Mouse (Mus musculus): Measurements from ENCODE around the gene Vmn1r43. TPM values are rescaled to one million over a fixed set of nuclear protein-coding genes. Genes with fewer than 3 reads are reported as not detected.
"Not testable (repeated sequence)": the region's sequence is repeated elsewhere in the genome, so short reads cannot be mapped to it uniquely, and the experiment has no call there.

The Vmn1r43 gene
- total RNA-seq (2021) = not detected
- long read RNA-seq, experiment 1 = 0 reads
- long read RNA-seq, experiment 2 = 0 reads

- not testable (repeated sequence) for DNase-seq (ENCODE audit: low spot score in 2 of 2)
Observed at GRCm38 (mm10) chr6:89876313-89876712, at the start of gene Vmn1r43, which contains the start of gene Vmn1r42. Gene Vmn1r43 (minus strand): TSS chr6:89876413. Gene Vmn1r42 (minus strand): TSS chr6:89876413.

GRCm38 (mm10) chr6:89883812-89884211, 7.6 kb upstream of the Vmn1r43 start:
- DNase-seq (ENCODE audit: low spot score in 2 of 2) = no peak

DNA sequence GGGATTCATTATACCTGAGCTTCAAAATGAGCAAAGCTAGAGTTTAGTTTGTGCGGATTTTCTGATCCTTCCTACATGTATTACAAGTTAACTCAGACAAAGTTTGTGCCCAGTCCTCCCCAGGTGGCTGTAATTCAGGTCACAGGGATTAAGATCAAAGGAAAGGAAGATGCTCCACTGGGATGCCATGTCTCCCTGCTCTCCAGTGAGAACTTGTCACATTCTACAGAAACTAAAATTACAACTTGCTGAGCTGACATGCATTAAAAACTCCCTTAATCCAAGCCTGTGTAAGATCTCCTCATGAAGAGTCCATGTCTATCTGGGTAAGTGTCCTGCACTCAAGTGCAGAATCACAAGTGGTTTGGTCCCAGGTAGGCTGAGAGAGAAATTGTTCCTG, 7.1 kb upstream of the Vmn1r43 start, which contains the start of gene Vmn1r44:
Gene Vmn1r44, plus strand, starts transcription at position 301 of the 400 bp plus-strand sequence.
- no peak for DNase-seq (ENCODE audit: low spot score in 2 of 2)

- no peak for DNase-seq (ENCODE audit: low spot score in 2 of 2)
Observed at GRCm38 (mm10) chr6:89880867-89881266, 4.7 kb upstream of the Vmn1r43 start.

- no peak for DNase-seq (ENCODE audit: low spot score in 2 of 2)
Observed at GRCm38 (mm10) chr6:89876963-89877362, 750 bp upstream of the Vmn1r43 start.

DNA sequence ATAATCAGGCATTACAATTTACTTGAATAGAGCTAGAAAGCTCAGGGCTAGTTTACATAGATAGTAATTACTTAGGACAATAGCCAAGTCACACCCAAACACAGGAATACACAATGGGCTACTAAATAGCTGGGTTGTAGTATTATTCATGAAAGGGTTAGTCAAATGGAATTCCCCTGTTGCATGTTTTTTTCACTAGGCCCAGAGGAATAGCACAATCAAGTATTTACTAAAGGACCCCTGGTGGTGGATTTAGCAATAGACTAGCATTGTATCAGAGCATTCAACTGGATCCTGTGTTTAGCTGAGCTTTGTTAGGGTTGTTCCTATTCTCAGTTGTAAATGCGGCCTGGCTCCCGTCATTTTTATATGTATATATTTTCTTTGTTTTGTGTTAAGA, 8.2 kb downstream of the Vmn1r43 start:
- no peak for DNase-seq (ENCODE audit: low spot score in 2 of 2)

- no peak for DNase-seq (ENCODE audit: low spot score in 2 of 2)
Observed at GRCm38 (mm10) chr6:89867276-89867675, 8.9 kb downstream of the Vmn1r43 start.

- DNase-seq (ENCODE audit: low spot score in 2 of 2) = no peak
Observed at GRCm38 (mm10) chr6:89863792-89864191, 12.4 kb downstream of the Vmn1r43 start.

GRCm38 (mm10) chr6:89859839-89860238, 16.4 kb downstream of the Vmn1r43 start:
- DNase-seq (ENCODE audit: low spot score in 2 of 2) = no peak

DNA sequence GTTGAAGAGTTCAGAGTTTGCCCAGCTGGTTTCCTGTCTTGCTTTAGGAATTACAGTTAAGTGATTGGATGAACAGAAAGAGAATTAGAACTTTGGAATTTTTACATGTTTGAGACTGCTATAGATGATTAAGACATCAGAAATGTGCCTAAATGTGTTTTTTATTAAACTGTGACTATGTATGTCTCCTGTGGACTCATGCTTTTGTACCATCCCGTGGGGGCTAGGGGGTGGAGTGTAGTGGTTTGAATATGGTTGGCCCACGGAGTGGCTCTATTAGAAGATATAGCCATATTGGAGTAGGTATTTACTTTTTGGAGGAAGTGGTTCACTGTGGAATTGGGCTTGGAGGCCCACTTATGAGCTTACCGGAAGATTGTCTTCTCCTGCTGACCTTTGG, 18.7 kb downstream of the Vmn1r43 start:
- no peak for DNase-seq (ENCODE audit: low spot score in 2 of 2)

Other genes starting within 250 kb of the Vmn1r43 start
- gene Txnrd3, start 232.4 kb downstream of the Vmn1r43 start, total RNA-seq (2021) = 1 to 10 TPM; 4.0 to 4.8 TPM
- not detected for gene Vmn1r40, start 168.9 kb downstream of the Vmn1r43 start, total RNA-seq (2021)
- gene Vmn1r41, start 135.6 kb downstream of the Vmn1r43 start, total RNA-seq (2021) = not detected
- gene Vmn1r42, start within 50 bp of the Vmn1r43 start, total RNA-seq (2021) = not detected
- not detected for gene Vmn1r44, start 7.2 kb upstream of the Vmn1r43 start, total RNA-seq (2021)
- not detected for gene Vmn1r45, start 64.2 kb upstream of the Vmn1r43 start, total RNA-seq (2021)
- not detected for gene Vmn1r46, start 92.9 kb upstream of the Vmn1r43 start, total RNA-seq (2021)
- not detected for gene Vmn1r47, start 139.7 kb upstream of the Vmn1r43 start, total RNA-seq (2021)
- gene Vmn1r48, start 160.4 kb upstream of the Vmn1r43 start, total RNA-seq (2021) = not detected
- gene Vmn1r49, start 202.1 kb upstream of the Vmn1r43 start, total RNA-seq (2021) = not detected
- gene Vmn1r50, start 225.0 kb upstream of the Vmn1r43 start, total RNA-seq (2021) = not detected
- gene Vmn1r51, start 246.2 kb upstream of the Vmn1r43 start, total RNA-seq (2021) = not detected